Mouse (Mus musculus) yolk sac, embryonic 10.5 days (tissue): Measurements from ENCODE around the gene Zcchc9.

ENCODE experiments used
- DNase-seq: peaks from one replicate; pipeline ENCODE4 v3.0.0-alpha.2; 2017; ENCODE audit warnings: low spot score

Zcchc9 gene

GRCm38 (mm10) chr13:91761654-91762445, 45.7 kb downstream of the Zcchc9 start:
- no peak for DNase-seq

- no peak for DNase-seq
Measured at GRCm38 (mm10) chr13:91760302-91761050, 47.0 kb downstream of the Zcchc9 start.

DNA sequence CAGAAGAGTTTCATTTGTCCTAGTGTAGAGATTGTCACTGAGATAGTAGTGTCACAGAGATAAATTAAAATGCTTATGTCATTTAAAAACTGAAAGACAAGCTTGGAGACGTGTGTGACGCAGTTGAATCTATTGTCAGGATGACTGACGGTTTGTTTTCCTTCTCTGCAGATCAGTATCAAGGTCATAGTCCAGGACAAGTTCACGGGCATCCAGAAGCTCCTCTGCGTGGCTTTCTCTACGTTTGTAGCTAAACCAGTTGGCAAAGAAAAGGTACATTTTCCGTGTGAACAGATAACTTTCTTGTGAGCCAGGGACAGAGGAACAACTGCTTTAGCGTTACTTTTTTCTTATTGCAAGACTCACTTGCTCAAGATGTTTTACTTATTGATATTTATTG, 47.7 kb downstream of the Zcchc9 start:
- DNase-seq: no peak

- DNase-seq: no peak
Measured at GRCm38 (mm10) chr13:91758316-91759048, 49.0 kb downstream of the Zcchc9 start.

GRCm38 (mm10) chr13:91756230-91756629, 51.3 kb downstream of the Zcchc9 start:
- DNase-seq: no peak

- DNase-seq: no peak
Measured at GRCm38 (mm10) chr13:91754762-91755161, 52.7 kb downstream of the Zcchc9 start.

- no peak for DNase-seq
Measured at GRCm38 (mm10) chr13:91753724-91754123, 53.8 kb downstream of the Zcchc9 start.

GRCm38 (mm10) chr13:91749981-91750380, 57.5 kb downstream of the Zcchc9 start:
- DNase-seq: peak; percentile 15

- DNase-seq: no peak
Measured at GRCm38 (mm10) chr13:91748401-91748800, 59.1 kb downstream of the Zcchc9 start.
